Mouse (Mus musculus): ENCODE results near the gene Phactr1. TPM values are rescaled to one million over a fixed set of nuclear protein-coding genes. Genes with fewer than 3 reads are reported as not detected.
"Not testable (repeated sequence)": the region's sequence is repeated elsewhere in the genome, so short reads cannot be mapped to it uniquely, and the experiment has no call there.

Gene Phactr1
- polyA plus RNA-seq, 1 experiment from 2014 or later = 63.8 TPM

- Histone ChIP-seq H3K36me3 (ENCODE audit: control insufficient read depth, insufficient read depth, low read length) (no peaks in the 10 kb centered on the region), H3K9me3 (ENCODE audit: control insufficient read depth, low read length) (peaks cover 9% of the 10 kb centered on the region), H3K4me2 (ENCODE audit: low read length) (no peak overlapping the region), H3K9ac (replicated peaks; ENCODE audit: low read length) (no peak overlapping the region), H3K27me3 (ENCODE audit: control insufficient read depth, insufficient read depth, low read length) (no peaks in the 10 kb centered on the region), H3K4me3 (replicated peaks; ENCODE audit: low read depth, low read length) (no peak overlapping the region), H3K4me1 (ENCODE audit: control insufficient read depth, insufficient read depth, low read length) (0 out of 2 replicates have a peak, but pooled peaks cover 4% of the 10 kb centered on the region), H3K27ac (replicated peaks; ENCODE audit: low read depth, low read length) (no peak overlapping the region)
- ATAC-seq (ENCODE audit: low FRiP score, low TSS enrichment) = no peak
- DNase-seq = no peak
- 91% methylated on average over 5 of the region's 5 CpGs for WGBS
Measured at GRCm38 (mm10) chr13:42932046-42932445, 251.6 kb downstream of the Phactr1 start.

GRCm38 (mm10) chr13:42934538-42935126, 254.2 kb downstream of the Phactr1 start:
- H3K27me3 ChIP-seq (ENCODE audit: control insufficient read depth, insufficient read depth, low read length) = no peaks in the 10 kb centered on the region
- H3K4me3 ChIP-seq (replicated peaks; ENCODE audit: low read depth, low read length) = no peak overlapping the region
- ATAC-seq (ENCODE audit: low FRiP score, low TSS enrichment) (no peak), DNase-seq (peak; percentile 39)
- H3K4me2 ChIP-seq (ENCODE audit: low read length) = no peak overlapping the region; the same call in 1 of the 2 replicates
- no peak overlapping the region for H3K9ac ChIP-seq (replicated peaks; ENCODE audit: low read length)
- no peaks in the 10 kb centered on the region for H3K36me3 ChIP-seq (ENCODE audit: control insufficient read depth, insufficient read depth, low read length)
- H3K4me1 ChIP-seq (ENCODE audit: control insufficient read depth, insufficient read depth, low read length) = no peaks in the 10 kb centered on the region
- no peak overlapping the region for H3K27ac ChIP-seq (replicated peaks; ENCODE audit: low read depth, low read length)
- no peaks in the 10 kb centered on the region for H3K9me3 ChIP-seq (ENCODE audit: control insufficient read depth, low read length)
- 68% methylated on average over 16 of the region's 16 CpGs for WGBS

DNA sequence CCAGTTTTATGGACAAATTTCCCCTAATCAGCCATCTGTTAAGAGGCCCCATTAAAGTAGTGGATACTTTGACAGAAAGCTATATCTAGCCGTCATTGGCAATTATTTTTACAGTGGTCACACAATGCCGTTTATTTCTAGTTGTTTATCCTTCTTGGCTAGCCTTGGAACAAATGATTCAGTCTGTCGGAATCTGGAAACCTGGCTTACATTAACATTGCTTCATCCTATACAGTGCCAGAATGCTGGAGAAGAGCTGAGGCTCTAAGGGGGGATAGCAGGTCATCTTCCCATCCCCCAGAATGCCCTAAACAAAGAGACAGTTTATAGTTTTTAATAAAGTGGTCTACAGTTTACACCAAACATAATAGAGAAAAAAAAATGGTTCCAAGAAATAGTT, 257.4 kb downstream of the Phactr1 start:
- no peaks in the 10 kb centered on the region for H3K9me3 ChIP-seq (ENCODE audit: control insufficient read depth, low read length)
- no peaks in the 10 kb centered on the region for H3K4me1 ChIP-seq (ENCODE audit: control insufficient read depth, insufficient read depth, low read length)
- no peak overlapping the region for H3K4me3 ChIP-seq (replicated peaks; ENCODE audit: low read depth, low read length)
- no peaks in the 10 kb centered on the region for H3K27me3 ChIP-seq (ENCODE audit: control insufficient read depth, insufficient read depth, low read length)
- ATAC-seq (ENCODE audit: low FRiP score, low TSS enrichment) (no peak), DNase-seq (no peak)
- H3K4me2 ChIP-seq (ENCODE audit: low read length) = no peak overlapping the region
- H3K27ac ChIP-seq (replicated peaks; ENCODE audit: low read depth, low read length) = no peak overlapping the region
- H3K9ac ChIP-seq (replicated peaks; ENCODE audit: low read length) = no peak overlapping the region
- WGBS = 93% methylated on average over 3 of the region's 3 CpGs
- no peaks in the 10 kb centered on the region for H3K36me3 ChIP-seq (ENCODE audit: control insufficient read depth, insufficient read depth, low read length)

DNA sequence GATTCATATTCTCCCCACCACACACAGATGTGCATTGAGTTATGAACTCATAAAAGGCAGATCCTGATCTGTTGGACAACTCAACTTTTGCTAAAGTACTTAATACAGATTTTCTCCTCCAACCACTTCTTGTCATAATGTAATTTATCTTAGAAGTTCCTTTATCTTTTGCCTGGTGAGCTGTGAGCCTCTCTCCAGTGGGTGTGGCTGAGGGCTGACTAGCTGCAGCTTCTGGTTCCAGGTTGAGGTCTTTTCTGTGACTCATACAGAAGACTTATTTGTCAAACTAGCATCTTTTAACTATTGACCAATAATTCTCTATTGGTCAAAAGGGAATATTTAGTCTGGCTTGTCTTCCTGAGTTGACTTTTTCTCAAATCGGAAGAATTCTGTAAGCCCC, 257.9 kb downstream of the Phactr1 start:
- Histone ChIP-seq H3K4me1 (ENCODE audit: control insufficient read depth, insufficient read depth, low read length) (no peaks in the 10 kb centered on the region), H3K9ac (replicated peaks; ENCODE audit: low read length) (no peak overlapping the region), H3K4me3 (replicated peaks; ENCODE audit: low read depth, low read length) (no peak overlapping the region), H3K4me2 (ENCODE audit: low read length) (no peak overlapping the region), H3K27ac (replicated peaks; ENCODE audit: low read depth, low read length) (no peak overlapping the region), H3K27me3 (ENCODE audit: control insufficient read depth, insufficient read depth, low read length) (no peaks in the 10 kb centered on the region), H3K36me3 (ENCODE audit: control insufficient read depth, insufficient read depth, low read length) (no peaks in the 10 kb centered on the region), H3K9me3 (ENCODE audit: control insufficient read depth, low read length) (no peaks in the 10 kb centered on the region)
- WGBS = 95% methylated on average over 1 of the region's 1 CpGs
- ATAC-seq (ENCODE audit: low FRiP score, low TSS enrichment) (no peak), DNase-seq (no peak)

GRCm38 (mm10) chr13:42940271-42940670, 259.8 kb downstream of the Phactr1 start:
- no peaks in the 10 kb centered on the region for H3K9me3 ChIP-seq (ENCODE audit: control insufficient read depth, low read length)
- no peak for ATAC-seq (ENCODE audit: low FRiP score, low TSS enrichment)
- H3K27ac ChIP-seq (replicated peaks; ENCODE audit: low read depth, low read length) = no peak overlapping the region
- H3K4me3 ChIP-seq (replicated peaks; ENCODE audit: low read depth, low read length) = no peak overlapping the region
- H3K36me3 ChIP-seq (ENCODE audit: control insufficient read depth, insufficient read depth, low read length) = no peaks in the 10 kb centered on the region
- H3K4me2 ChIP-seq (ENCODE audit: low read length) = no peak overlapping the region
- H3K27me3 ChIP-seq (ENCODE audit: control insufficient read depth, insufficient read depth, low read length) = no peaks in the 10 kb centered on the region
- no peaks in the 10 kb centered on the region for H3K4me1 ChIP-seq (ENCODE audit: control insufficient read depth, insufficient read depth, low read length)
- DNase-seq = no peak
- WGBS = 86% methylated on average over 3 of the region's 3 CpGs
- no peak overlapping the region for H3K9ac ChIP-seq (replicated peaks; ENCODE audit: low read length)

DNA sequence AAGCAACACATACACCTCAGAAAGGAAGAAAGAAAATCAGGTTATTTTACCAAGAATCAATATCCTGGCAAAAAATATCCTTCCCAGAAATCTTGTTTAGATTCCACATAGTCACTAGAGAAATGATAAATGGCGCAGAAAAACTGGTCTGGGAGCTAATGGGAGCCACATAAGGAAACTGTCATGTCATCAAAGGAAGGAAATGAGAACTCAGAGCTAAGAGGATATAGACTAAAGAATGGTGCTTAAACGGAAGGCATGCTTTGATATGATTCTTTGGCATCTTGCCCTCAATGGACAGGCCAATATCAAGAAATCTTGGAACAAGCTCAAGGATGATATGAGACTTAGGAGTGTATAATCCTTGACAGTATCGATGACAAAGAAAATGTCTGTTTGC, 263.7 kb downstream of the Phactr1 start:
- Histone ChIP-seq H3K9ac (replicated peaks; ENCODE audit: low read length) (no peak overlapping the region), H3K4me1 (ENCODE audit: control insufficient read depth, insufficient read depth, low read length) (no peaks in the 10 kb centered on the region), H3K36me3 (ENCODE audit: control insufficient read depth, insufficient read depth, low read length) (no peaks in the 10 kb centered on the region), H3K4me3 (replicated peaks; ENCODE audit: low read depth, low read length) (no peak overlapping the region), H3K27ac (replicated peaks; ENCODE audit: low read depth, low read length) (no peak overlapping the region), H3K4me2 (ENCODE audit: low read length) (no peak overlapping the region), H3K27me3 (ENCODE audit: control insufficient read depth, insufficient read depth, low read length) (no peaks in the 10 kb centered on the region), H3K9me3 (ENCODE audit: control insufficient read depth, low read length) (no peaks in the 10 kb centered on the region)
- DNase-seq = no peak
- WGBS = 76% methylated on average over 3 of the region's 3 CpGs
- ATAC-seq (ENCODE audit: low FRiP score, low TSS enrichment) = no peak

GRCm38 (mm10) chr13:42945201-42945600, 264.8 kb downstream of the Phactr1 start:
- H3K27ac ChIP-seq (replicated peaks; ENCODE audit: low read depth, low read length); ATAC-seq (ENCODE audit: low FRiP score, low TSS enrichment); H3K9me3 ChIP-seq (ENCODE audit: control insufficient read depth, low read length); H3K4me1 ChIP-seq (ENCODE audit: control insufficient read depth, insufficient read depth, low read length); H3K4me3 ChIP-seq (replicated peaks; ENCODE audit: low read depth, low read length); H3K9ac ChIP-seq (replicated peaks; ENCODE audit: low read length); H3K36me3 ChIP-seq (ENCODE audit: control insufficient read depth, insufficient read depth, low read length); DNase-seq; H3K4me2 ChIP-seq (ENCODE audit: low read length); H3K27me3 ChIP-seq (ENCODE audit: control insufficient read depth, insufficient read depth, low read length): not testable (repeated sequence)
- 77% methylated on average over 4 of the region's 4 CpGs for WGBS

DNA sequence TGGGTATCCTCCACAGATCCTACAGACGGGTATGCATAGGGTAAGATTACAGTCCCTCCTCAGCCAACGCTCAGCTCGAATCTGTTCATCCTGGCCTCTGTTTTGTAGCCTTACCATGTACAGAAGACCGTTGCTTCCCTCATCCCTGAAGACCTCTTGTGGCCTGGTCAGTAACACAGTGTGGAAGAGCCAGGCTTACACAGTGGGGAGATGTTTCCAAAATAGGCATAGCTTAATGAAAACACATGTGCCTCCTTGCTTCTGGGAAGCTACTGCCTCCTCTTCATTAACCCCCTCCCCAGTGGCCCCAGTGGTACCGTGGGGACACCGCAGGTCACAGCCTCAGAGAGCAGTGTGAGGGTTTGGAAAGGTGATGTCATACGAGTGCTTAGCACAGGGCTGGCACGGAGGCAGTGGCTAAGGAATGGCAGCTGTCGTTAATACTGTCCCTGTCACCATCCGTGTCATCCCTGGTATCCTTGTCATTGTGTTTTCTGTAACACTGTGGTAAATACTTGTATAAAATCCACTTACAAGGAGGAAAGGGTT, 268.4 kb downstream of the Phactr1 start:
- 86% methylated on average over 10 of the region's 10 CpGs for WGBS
- DNase-seq (no peak), ATAC-seq (ENCODE audit: low FRiP score, low TSS enrichment) (no peak)
- Histone ChIP-seq H3K4me3 (replicated peaks; ENCODE audit: low read depth, low read length) (no peak overlapping the region), H3K4me2 (ENCODE audit: low read length) (no peak overlapping the region), H3K27ac (replicated peaks; ENCODE audit: low read depth, low read length) (no peak overlapping the region), H3K9ac (replicated peaks; ENCODE audit: low read length) (no peak overlapping the region), H3K36me3 (ENCODE audit: control insufficient read depth, insufficient read depth, low read length) (no peaks in the 10 kb centered on the region), H3K4me1 (ENCODE audit: control insufficient read depth, insufficient read depth, low read length) (no peaks in the 10 kb centered on the region), H3K27me3 (ENCODE audit: control insufficient read depth, insufficient read depth, low read length) (no peaks in the 10 kb centered on the region), H3K9me3 (ENCODE audit: control insufficient read depth, low read length) (no peaks in the 10 kb centered on the region)

GRCm38 (mm10) chr13:42949336-42949735, 268.9 kb downstream of the Phactr1 start:
- Histone ChIP-seq H3K9ac (replicated peaks; ENCODE audit: low read length) (no peak overlapping the region), H3K4me3 (replicated peaks; ENCODE audit: low read depth, low read length) (no peak overlapping the region), H3K27me3 (ENCODE audit: control insufficient read depth, insufficient read depth, low read length) (no peaks in the 10 kb centered on the region), H3K4me2 (ENCODE audit: low read length) (no peak overlapping the region), H3K36me3 (ENCODE audit: control insufficient read depth, insufficient read depth, low read length) (no peaks in the 10 kb centered on the region), H3K9me3 (ENCODE audit: control insufficient read depth, low read length) (no peaks in the 10 kb centered on the region), H3K27ac (replicated peaks; ENCODE audit: low read depth, low read length) (no peak overlapping the region), H3K4me1 (ENCODE audit: control insufficient read depth, insufficient read depth, low read length) (no peaks in the 10 kb centered on the region)
- WGBS = 85% methylated on average over 5 of the region's 5 CpGs
- ATAC-seq (ENCODE audit: low FRiP score, low TSS enrichment) = no peak
- no peak for DNase-seq
